Mouse (Mus musculus) left cerebral cortex, postnatal 14 days (tissue): ENCODE results near the gene Dcun1d2. TPM values are rescaled to one million over a fixed set of nuclear protein-coding genes. Genes with fewer than 3 reads are reported as not detected.
A peak's percentile ranks its signal among the peaks of the same experiment; 100 is the strongest.

ENCODE experiments used
- DNase-seq, 2 experiments: peaks; one replicate each; pipeline ENCODE4 v3.0.0; 2021 to 2022; ENCODE audit warnings: low spot score in 2 of 2, mixed read lengths in 1 of 2
- intact Hi-C: fragments of 180-260 bp; cut with DNase I; formaldehyde crosslinking; loops from one replicate; pipeline ENCODE4 v1.15.1; 2025
- total RNA-seq, 2 experiments: library from RNA; stranded (reverse); gene quantifications; 2 replicates each; pipeline ENCODE4 v1.2.3; 2021

Gene Dcun1d2
- total RNA-seq, 2 experiments from 2014 or later, result 27.7 to 31.2 TPM

DNA sequence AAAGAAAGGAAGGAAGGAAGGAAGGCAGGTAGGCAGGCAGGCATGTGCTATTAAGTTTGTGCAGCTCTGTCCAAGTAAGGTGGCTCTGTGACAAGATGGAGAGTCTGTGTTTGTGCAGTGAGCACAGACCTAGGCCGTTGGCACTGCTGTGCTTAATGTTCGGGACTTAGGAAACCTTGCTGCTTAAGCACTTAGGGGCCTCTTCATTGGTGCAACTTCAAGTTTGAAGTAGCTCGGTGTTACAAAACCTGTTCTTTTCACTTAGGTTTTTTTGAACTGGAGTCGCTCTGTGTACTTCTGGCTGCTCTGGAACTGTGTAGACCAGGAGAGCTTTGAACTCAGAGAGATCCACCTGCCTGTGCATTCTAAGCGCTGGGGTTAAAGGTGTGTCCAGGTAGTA, 15.1 kb downstream of the Dcun1d2 start:
- no peak for DNase-seq
- intact Hi-C loops, result no loop called here

GRCm38 (mm10) chr8:13267566-13267965, 20.4 kb downstream of the Dcun1d2 start:
- no peak for DNase-seq
- intact Hi-C loops, result no loop called here

- intact Hi-C loops, result no loop called here
- DNase-seq, result no peak
Measured at GRCm38 (mm10) chr8:13263376-13263775, 24.6 kb downstream of the Dcun1d2 start.

GRCm38 (mm10) chr8:13254019-13254418, 33.9 kb downstream of the Dcun1d2 start, which contains the start of gene Adprhl1:
Gene Adprhl1 (minus strand): TSS chr8:13254162.
- peak; percentile 83 to 92 for DNase-seq
- intact Hi-C loops, result no loop called here

DNA sequence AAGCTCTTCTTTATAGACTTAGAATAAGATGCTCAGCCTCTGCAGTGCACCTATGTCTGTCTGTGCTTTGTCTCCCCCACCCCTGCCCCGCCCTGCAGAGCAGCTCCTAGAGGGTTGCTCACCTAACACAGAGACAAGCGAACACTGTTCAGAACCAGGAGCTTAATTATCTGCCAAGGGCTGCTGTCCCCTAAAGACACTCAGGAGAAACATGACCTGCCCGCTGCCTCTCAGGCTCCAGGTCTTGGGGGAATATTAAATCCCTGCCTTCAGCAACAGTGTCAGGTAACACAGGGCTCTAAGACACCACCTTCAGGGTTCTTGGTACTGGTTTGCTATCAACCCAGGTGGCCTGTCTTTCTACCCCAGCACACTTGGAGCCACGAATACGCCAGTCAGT, 34.5 kb downstream of the Dcun1d2 start:
- DNase-seq, result no peak
- intact Hi-C loops, result no loop called here

- DNase-seq, result no peak
Measured at GRCm38 (mm10) chr8:13252837-13253236, 35.1 kb downstream of the Dcun1d2 start.

GRCm38 (mm10) chr8:13244343-13244880, 43.5 kb downstream of the Dcun1d2 start:
- intact Hi-C loops, result no loop called here
- no peak for DNase-seq

More at GRCm38 (mm10) chr8:13252837-13253236, 35.1 kb downstream of the Dcun1d2 start:
- intact Hi-C loops, result no loop called here

GRCm38 (mm10) chr8:13242985-13243870, 44.7 kb downstream of the Dcun1d2 start:
- no peak for DNase-seq
- intact Hi-C loops, result no loop called here

- no peak for DNase-seq
Measured at GRCm38 (mm10) chr8:13240691-13241090, 47.2 kb downstream of the Dcun1d2 start.

GRCm38 (mm10) chr8:13240055-13240454, 47.9 kb downstream of the Dcun1d2 start:
- intact Hi-C loops, result no loop called here
- DNase-seq, result no peak

More at GRCm38 (mm10) chr8:13240691-13241090, 47.2 kb downstream of the Dcun1d2 start:
- intact Hi-C loops, result no loop called here

- DNase-seq, result no peak
Measured at GRCm38 (mm10) chr8:13234803-13235202, 53.1 kb downstream of the Dcun1d2 start.

GRCm38 (mm10) chr8:13230471-13230870, 57.5 kb downstream of the Dcun1d2 start:
- no peak for DNase-seq
- intact Hi-C loops, result no loop called here

More at GRCm38 (mm10) chr8:13234803-13235202, 53.1 kb downstream of the Dcun1d2 start:
- intact Hi-C loops, result no loop called here

DNA sequence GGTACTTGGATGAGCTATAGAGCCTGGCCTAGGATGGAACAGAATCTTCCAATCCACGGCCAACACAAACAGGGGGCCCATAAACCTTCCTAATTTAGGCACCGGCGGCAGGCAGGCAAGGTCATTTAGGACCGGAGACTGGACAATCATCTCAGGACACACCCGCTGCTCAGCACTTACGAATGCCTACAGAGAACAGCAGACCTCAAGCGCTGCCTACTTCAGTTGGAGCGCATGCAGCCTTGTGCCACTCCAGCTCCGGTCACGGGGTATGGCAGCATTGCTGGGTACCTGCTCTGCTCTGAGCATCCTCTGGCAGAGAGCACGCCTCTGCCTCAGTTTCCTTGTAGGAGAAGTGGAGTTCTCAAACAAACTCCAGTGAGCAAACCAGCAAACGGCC, 58.1 kb downstream of the Dcun1d2 start:
- no peak for DNase-seq
- intact Hi-C loops, result no loop called here

DNA sequence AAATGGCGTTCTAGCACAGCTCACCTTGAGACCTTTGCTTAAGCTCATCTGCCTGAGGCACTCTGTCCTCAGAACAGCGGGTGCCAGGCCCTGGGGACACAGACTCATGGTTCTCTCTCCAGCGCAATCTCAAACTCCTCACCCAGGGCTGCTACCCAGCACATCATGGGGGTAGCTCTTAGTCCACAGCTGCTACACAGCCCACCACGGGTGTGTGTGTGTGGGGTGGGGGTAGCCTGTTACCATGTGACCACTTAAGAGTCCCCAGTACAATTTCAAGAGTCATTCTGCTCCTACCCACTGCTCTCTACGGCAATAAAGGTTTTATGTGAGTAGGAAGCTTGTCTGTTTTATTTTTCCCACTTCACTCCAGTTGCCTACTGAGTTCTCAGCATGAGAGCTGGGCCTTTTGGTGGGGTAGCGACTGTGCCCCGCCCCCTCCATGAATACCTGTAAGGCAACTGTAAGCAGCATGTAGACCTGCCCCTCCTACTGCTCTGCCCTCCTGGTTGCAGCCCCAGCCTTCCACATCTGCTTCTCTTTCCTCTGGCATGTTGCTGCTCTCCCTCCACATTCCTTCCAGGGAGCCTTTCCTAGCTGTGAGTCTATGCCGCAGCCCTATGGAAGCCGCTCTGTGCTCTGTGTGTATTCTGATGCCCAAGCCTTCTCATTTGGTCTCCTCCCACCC, 58.9 kb downstream of the Dcun1d2 start:
- intact Hi-C loops, result no loop called here
- DNase-seq, result no peak

- DNase-seq, result no peak
- intact Hi-C loops, result no loop called here
Measured at GRCm38 (mm10) chr8:13227184-13227583, 60.7 kb downstream of the Dcun1d2 start.

DNA sequence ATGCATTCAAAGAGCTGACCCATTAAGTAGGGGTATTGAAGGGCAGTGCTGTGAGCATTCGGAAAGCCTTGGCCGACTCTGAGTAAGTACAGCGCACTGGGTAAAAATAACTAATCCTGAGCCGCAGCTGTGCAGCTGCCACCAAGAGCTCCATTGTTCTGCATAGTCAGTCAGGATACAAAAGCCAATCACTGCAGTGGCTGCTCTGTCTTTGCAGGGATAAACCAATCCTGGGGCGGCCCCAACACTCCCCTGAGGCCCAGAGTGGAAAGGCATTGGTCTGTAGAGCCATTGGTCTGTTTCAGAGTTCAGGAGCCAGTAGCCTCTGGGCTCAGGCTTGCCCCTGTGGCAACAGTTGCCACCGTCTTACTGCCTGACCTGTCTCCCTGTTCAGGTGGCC, 61.6 kb downstream of the Dcun1d2 start:
- intact Hi-C loops, result no loop called here
- DNase-seq, result peak in 1 of 2 experiments; percentile 58

DNA sequence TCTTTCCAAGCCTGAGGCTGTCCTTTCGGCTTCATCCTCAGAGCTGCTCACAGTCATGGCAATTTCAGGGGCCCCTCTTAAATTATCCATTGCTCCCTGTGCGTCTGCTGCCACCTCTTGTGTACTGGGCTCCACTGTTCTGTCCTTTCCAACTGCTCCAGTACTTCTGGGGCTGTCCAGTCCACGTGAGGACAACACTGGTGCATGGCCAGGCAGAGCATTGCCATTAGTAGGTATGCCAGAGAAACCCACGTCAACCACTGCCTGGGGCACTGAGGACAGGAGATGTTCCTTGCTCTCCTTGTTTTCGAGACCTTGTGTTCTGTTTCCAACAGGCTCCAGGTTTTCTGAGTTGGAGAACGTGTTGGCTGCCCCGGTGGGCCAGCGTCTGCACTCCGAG, 63.5 kb downstream of the Dcun1d2 start:
- intact Hi-C loops, result no loop called here
- no peak for DNase-seq

- intact Hi-C loops, result no loop called here
- DNase-seq, result no peak
Measured at GRCm38 (mm10) chr8:13218441-13218840, 69.5 kb downstream of the Dcun1d2 start.

DNA sequence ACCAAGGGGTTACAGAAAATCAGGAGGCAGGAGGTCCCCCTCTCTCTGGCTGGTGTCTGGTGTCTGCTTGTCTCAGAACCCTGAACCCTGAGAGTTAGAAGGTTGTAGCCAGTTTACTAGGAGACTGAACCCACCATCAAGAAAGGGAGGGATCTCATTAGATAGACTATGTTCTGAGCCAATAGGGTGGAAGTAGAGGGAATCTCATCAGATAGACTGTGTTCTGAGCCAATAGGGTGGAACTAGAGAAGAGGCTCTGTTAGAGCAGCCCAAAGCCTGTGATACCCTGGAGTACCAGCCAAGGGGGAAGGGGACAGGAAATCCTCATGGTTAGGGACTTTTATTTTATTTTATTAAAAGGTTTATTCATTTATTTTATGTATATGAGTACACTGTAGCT, 69.9 kb downstream of the Dcun1d2 start:
- intact Hi-C loops, result no loop called here
- DNase-seq, result no peak

DNA sequence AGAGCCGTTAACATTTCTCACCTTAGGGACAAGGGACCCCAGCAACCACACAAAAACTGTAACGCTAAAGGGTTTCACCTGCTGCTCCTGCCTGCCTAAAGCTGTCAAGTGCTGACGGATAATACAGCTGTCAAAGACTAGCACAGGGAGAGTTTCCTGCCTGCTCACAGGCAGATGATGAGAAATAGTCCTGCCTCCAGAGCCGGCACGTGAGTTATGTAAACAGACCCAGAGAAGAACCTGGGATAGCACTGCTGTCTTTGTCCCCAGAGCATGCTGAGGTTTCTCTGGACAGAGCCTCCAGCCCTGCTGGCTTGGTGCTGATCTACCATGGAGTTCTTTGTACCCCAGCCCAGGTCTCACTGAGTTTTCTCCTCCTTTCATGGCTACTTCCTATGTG, 70.8 kb downstream of the Dcun1d2 start:
- intact Hi-C loops, result no loop called here
- no peak for DNase-seq
